Mouse (Mus musculus) induced T-regulatory cell, adult 2 months (primary cell): ENCODE results near the gene Kctd15.
A peak's percentile ranks its signal among the peaks of the same experiment; 100 is the strongest.

ENCODE experiments used
- DNase-seq: peaks from one replicate; pipeline ENCODE4 v3.0.0-alpha.2; 2012; ENCODE audit warnings: low read depth

Kctd15 gene

DNA sequence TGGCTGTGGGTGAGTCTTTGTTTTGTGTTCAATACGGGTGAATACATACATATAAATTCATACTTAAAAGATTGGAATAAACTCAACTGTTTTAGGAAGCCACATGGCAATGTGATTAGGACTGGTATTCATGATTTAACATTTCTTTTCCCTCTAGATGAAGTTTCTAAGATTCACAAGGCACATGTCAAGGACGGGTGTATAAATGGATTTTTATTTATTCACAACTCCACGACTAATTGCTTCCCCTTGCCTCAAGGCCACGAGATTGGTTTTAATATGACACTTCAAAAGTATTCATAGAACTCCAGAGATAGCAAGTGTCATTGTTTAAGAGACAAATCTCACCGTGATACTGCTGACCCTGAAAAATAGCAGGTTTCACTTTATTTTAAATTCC lies at the start of gene Kctd15:
Kctd15 (minus strand) TSS at position 101 of the 400 bp plus-strand sequence.
- no peak for DNase-seq

DNA sequence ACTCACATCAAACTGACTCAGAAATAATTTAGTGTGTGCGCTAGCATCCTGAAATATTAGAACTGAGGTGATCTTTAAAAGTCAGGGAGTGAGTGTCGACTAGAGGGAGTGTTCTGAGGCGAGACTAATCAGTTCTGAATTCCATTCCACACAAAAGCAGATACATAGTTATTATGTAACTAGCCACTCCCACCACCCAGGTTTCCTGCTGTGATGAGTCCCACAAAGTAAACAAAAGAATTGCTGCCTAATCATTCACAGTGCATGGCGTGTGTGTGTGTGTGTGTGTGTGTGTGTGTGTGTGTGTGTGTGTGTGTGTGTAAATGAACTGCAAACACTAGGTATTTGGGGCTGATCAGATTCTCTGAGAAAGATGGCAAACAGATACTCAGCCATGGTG lies 47.9 kb upstream of the Kctd15 start:
- DNase-seq = no peak

DNA sequence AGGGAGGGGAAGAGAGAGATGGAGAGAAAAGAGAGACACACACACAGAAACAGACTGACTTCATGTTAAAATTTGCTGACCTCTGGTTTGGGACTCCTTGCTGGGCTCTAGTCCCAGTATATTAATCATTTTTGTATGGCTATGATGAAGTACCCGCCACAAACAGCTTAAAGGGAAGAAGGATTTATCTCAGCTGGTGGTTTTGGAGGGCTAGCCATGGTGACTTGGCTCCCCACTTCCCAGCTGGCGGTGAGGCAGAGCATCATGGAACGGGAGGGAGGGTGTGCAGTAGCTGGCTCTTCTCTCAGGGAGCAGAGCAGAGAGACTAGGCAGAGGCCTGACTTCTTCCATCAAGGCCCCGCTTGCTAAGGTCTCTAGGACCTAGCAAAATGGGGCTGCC lies 46.9 kb upstream of the Kctd15 start:
- DNase-seq = no peak

GRCm38 (mm10) chr7:34702718-34703351 lies 46.3 kb upstream of the Kctd15 start:
- DNase-seq = peak; percentile 4

DNA sequence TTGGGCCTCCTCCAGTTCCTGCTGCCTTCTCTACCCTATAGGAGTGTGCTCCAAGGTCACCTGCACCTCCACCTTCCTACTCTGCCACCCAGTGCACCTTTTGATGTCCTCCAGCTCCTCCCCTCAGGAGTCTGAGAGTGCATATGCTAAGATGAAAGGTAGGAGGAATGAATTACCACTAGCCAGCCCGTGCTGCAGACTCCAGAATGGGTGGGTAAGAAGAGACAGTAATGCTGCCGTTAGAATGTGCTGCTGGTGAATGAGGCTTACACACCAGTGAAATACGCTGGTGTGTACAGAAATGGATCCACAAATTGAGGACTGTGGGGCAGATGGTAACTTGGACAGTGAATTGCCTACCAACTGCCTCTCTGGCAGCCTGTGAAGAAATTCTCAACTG lies 43.4 kb upstream of the Kctd15 start:
- no peak for DNase-seq

DNA sequence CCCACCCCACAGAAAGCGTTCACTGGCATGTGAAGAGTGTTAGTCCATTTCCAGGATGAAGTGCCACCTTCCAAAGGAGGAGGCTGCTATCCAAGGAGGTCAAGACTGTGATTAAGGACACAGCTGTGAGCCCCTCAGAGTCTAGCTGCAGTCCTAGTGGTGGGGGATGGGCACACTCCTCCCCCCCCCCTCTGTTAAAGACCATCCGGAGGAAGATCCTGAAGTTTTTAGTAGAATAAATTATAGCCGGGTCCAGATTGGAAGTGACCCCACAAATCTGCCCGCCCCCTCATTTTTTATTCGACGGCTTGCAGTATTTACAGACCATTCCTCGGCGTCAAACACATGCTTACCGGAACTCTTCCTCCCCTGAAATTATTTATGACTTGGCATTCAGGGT lies 41.7 kb upstream of the Kctd15 start:
- no peak for DNase-seq

GRCm38 (mm10) chr7:34696086-34696485 lies 39.6 kb upstream of the Kctd15 start:
- no peak for DNase-seq

- no peak for DNase-seq
These were observed 38.4 kb upstream of the Kctd15 start for GRCm38 (mm10) chr7:34694898-34695297.

DNA sequence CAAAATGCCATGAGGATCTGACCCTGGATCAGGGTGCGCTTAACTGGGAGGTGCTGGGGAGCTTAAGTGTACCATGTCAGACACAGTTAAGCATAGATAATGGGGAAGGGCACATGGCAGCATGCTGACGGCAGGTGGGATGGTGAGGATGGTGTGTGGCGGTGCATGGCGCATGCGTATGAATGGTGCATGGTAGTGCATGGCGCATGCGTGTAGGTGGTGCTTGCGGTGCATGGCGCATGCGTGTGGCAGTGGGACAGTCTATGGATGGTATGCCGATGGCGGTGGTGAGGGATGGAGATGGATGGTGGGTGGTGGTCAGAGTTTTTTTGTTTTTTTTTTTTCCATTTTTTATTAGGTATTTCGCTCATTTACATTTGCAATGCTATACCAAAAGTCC lies 37.4 kb upstream of the Kctd15 start:
- DNase-seq = no peak

- no peak for DNase-seq
These were observed 36.5 kb upstream of the Kctd15 start for GRCm38 (mm10) chr7:34693072-34693471.

GRCm38 (mm10) chr7:34690111-34690510 lies 33.6 kb upstream of the Kctd15 start:
- no peak for DNase-seq

DNA sequence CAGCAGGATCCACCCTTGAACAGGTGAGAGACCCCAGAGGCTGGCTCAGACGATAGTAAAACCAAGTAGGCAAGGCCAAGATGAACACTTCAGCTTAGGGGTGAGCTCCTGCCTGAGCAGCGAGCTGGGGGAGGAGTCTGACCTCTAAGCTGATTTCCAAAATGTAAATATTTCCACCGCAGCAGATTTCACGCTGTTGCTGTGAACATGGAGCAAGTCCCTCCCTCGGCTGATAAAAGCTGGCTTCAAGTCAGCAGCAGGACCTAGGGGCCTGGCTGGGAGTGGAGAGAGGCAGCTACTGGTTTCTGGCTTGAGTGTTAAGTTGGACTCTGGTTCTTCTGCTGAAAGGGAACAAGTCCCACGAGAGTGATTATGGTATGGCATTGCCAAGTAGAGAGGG lies 32.5 kb upstream of the Kctd15 start:
- no peak for DNase-seq

GRCm38 (mm10) chr7:34685801-34686200 lies 29.3 kb upstream of the Kctd15 start:
- DNase-seq = no peak

GRCm38 (mm10) chr7:34685176-34685575 lies 28.6 kb upstream of the Kctd15 start:
- DNase-seq = no peak

GRCm38 (mm10) chr7:34680771-34681421 lies 24.4 kb upstream of the Kctd15 start:
- no peak for DNase-seq

DNA sequence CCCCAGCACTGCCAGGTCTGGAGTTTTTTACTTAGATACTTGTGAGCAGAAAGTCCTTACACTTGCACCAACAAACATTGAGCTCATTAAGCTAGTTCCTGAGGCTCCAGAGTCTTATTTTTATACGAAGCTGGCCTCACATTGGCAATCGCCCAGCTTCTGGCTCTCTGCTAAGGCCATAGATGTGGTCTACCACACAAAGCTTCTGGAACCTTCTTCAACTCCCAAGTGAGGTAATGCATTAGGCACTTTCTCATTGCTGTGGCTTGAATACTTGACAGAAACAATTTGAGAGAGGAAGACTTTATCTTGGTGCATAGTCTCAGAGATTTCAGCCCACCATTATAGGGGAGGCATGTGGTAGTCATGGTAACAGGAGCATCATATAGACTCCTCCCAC lies 23.4 kb upstream of the Kctd15 start:
- no peak for DNase-seq

DNA sequence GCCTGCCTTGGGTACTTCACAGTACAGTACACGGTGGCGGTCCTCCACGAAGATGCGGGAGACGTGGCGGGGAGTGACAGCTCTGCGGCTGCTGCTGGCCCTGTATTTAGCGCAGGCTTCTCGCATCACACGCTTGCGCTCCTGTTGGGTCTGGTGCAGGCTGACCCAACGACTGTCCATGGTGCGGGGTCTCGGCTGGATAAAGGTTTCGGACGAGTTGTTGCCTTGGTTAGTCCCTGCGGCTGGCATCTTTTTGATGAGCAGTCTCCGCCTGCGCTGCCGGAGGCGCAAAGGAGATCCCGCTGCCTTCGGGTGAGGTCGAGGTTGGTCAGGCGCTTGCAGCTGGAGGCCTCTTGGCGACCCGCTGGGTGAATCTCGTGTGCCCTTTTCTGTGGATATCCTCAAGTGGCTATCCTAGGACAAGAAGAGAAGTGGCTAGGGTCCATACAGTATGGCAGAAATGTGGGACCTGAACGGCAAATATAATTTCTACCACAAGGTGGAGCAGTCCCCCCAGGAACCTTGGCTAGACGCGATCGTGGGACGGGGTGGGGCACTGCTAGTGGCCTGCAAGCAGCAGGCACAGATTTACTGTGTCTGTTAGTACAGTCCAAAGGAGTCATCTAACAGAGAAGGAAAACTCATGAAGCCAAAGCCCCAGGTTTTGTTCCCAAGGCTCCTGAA lies 19.4 kb upstream of the Kctd15 start:
- peak; percentile 66 for DNase-seq

GRCm38 (mm10) chr7:34675120-34675790 lies 18.7 kb upstream of the Kctd15 start:
- no peak for DNase-seq

GRCm38 (mm10) chr7:34672916-34673315 lies 16.4 kb upstream of the Kctd15 start:
- DNase-seq = no peak

DNA sequence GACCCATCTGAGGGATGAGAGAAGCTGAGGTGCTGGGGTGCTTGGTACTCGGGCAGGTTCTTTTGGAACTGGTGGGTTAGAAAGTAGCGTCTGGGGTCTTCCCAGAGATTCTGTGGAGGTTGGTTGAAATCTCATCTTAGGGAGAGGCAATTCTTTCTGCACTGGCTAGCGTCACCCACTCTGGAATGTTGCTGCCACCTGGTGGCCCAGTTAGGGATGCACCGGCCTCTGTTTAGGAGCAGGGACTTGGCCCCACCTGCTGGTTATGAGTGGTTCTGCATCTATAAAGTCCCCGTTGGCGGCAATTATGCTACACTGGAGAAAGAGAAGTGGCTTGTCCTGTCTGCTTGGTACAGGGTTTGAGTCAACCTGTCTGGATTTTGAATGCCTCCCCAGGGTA lies 15.4 kb upstream of the Kctd15 start:
- peak; percentile 86 for DNase-seq

GRCm38 (mm10) chr7:34670778-34671177 lies 14.2 kb upstream of the Kctd15 start:
- no peak for DNase-seq

DNA sequence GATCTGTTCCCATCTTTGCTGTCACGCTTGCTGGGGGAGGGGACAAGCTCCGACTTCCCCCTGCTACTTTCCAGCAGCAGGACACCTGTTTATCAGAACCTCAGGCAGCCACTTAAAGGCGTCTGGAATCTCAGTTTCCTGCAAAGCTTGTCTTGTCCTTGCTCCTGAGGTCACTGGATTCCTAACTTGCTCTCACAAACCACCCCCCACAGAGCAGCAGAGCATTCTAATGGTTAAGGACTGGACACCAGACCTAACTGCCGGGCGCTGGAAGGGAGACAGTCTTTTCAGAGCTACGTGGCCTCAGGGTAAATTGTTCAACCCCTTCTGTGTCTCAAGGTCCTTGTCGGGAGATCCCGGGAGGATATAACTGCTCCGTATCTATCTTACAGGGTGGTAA lies 12.8 kb upstream of the Kctd15 start:
- DNase-seq = no peak

DNA sequence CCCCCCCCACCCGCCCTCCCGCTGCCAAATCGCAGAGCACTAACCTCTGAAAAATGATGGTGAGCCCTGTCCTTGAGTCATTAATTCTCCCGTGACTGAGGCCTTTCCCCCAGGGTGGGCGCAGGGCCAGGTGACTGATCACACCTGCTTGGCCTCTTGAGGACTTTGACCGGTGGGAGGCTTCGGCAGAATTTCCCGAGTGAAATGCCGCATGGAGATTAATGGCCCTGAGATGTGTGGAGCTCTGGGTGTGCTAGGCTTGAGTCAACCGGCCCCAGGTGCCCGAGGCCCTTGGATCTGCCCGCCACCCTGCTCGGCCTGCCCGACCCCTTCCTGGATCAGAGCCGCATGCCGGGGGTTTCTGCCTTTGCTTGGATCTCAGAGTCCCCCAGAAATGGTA lies 11.3 kb upstream of the Kctd15 start:
- DNase-seq = no peak
